Mouse (Mus musculus): ENCODE measurements around the gene Vps13d. TPM values are rescaled to one million over a fixed set of nuclear protein-coding genes. Genes with fewer than 3 reads are reported as not detected.

Gene Vps13d
- polyA plus RNA-seq, 1 experiment: 7.3 TPM

- Histone ChIP-seq H3K27me3 (ENCODE audit: control insufficient read depth, insufficient read depth, low read length) (no peaks in the 10 kb centered on the region), H3K27ac (ENCODE audit: control insufficient read depth, insufficient read depth, low read depth, low read length) (no peak overlapping the region), H3K4me3 (ENCODE audit: control insufficient read depth, low read depth, low read length) (no peak overlapping the region), H3K36me3 (ENCODE audit: control insufficient read depth, insufficient read depth, low read length) (peaks cover 2% of the 10 kb centered on the region), H3K4me1 (ENCODE audit: control insufficient read depth, insufficient read depth, low read length) (no peaks in the 10 kb centered on the region)
- TF ChIP-seq POLR2A (IDR thresholded peaks at IDR 0.05; ENCODE audit: control insufficient read depth, low read depth, low read length) (no peak), CTCF (IDR thresholded peaks at IDR 0.05; ENCODE audit: control insufficient read depth, insufficient read depth, insufficient replicate concordance, low read depth, low read length) (no peak)
Measured at GRCm38 (mm10) chr4:145129956-145130548, 64.8 kb downstream of the Vps13d start.

GRCm38 (mm10) chr4:145125463-145126220 lies 69.2 kb downstream of the Vps13d start:
- peaks cover 2% of the 10 kb centered on the region for H3K36me3 ChIP-seq (ENCODE audit: control insufficient read depth, insufficient read depth, low read length)
- no peak overlapping the region for H3K27ac ChIP-seq (ENCODE audit: control insufficient read depth, insufficient read depth, low read depth, low read length)
- no peaks in the 10 kb centered on the region for H3K4me1 ChIP-seq (ENCODE audit: control insufficient read depth, insufficient read depth, low read length)
- H3K4me3 ChIP-seq (ENCODE audit: control insufficient read depth, low read depth, low read length): no peak overlapping the region
- no peaks in the 10 kb centered on the region for H3K27me3 ChIP-seq (ENCODE audit: control insufficient read depth, insufficient read depth, low read length)
- no peak for TF ChIP-seq CTCF (IDR thresholded peaks at IDR 0.05; ENCODE audit: control insufficient read depth, insufficient read depth, insufficient replicate concordance, low read depth, low read length)
- no peak for TF ChIP-seq POLR2A (IDR thresholded peaks at IDR 0.05; ENCODE audit: control insufficient read depth, low read depth, low read length)

- Histone ChIP-seq H3K4me3 (ENCODE audit: control insufficient read depth, low read depth, low read length) (no peak overlapping the region), H3K27ac (ENCODE audit: control insufficient read depth, insufficient read depth, low read depth, low read length) (no peak overlapping the region), H3K4me1 (ENCODE audit: control insufficient read depth, insufficient read depth, low read length) (no peaks in the 10 kb centered on the region), H3K36me3 (ENCODE audit: control insufficient read depth, insufficient read depth, low read length) (peaks cover 2% of the 10 kb centered on the region), H3K27me3 (ENCODE audit: control insufficient read depth, insufficient read depth, low read length) (no peaks in the 10 kb centered on the region)
- TF ChIP-seq POLR2A (IDR thresholded peaks at IDR 0.05; ENCODE audit: control insufficient read depth, low read depth, low read length) (no peak), CTCF (IDR thresholded peaks at IDR 0.05; ENCODE audit: control insufficient read depth, insufficient read depth, insufficient replicate concordance, low read depth, low read length) (no peak)
Measured at GRCm38 (mm10) chr4:145124419-145124818, 70.4 kb downstream of the Vps13d start.

DNA sequence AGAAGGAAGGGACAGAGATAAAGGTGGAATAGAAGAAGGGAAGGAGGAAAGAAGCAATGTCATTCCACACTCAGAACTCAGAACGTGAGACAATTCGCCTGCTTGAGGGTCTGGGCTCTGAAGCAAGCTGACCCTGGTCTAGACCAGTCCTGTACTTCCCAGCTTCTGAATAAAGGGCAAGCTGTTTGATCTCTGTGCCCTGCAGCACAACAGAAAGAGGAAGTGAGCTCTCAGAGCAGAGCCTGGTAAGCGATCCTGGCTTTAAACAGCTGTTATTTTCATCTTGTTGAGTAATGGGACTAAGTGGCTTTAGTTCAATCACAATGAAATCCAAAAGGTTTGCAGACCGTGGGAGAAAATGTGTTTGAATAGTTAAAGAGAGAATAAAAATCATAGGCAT lies 83.2 kb downstream of the Vps13d start:
- Histone ChIP-seq H3K27me3 (ENCODE audit: control insufficient read depth, insufficient read depth, low read length) (no peaks in the 10 kb centered on the region), H3K4me1 (ENCODE audit: control insufficient read depth, insufficient read depth, low read length) (no peaks in the 10 kb centered on the region), H3K36me3 (ENCODE audit: control insufficient read depth, insufficient read depth, low read length) (no peaks in the 10 kb centered on the region; the same call in 1 of the 2 replicates), H3K27ac (ENCODE audit: control insufficient read depth, insufficient read depth, low read depth, low read length) (no peak overlapping the region), H3K4me3 (ENCODE audit: control insufficient read depth, low read depth, low read length) (no peak overlapping the region)
- TF ChIP-seq POLR2A (IDR thresholded peaks at IDR 0.05; ENCODE audit: control insufficient read depth, low read depth, low read length) (no peak), CTCF (IDR thresholded peaks at IDR 0.05; ENCODE audit: control insufficient read depth, insufficient read depth, insufficient replicate concordance, low read depth, low read length) (no peak)

GRCm38 (mm10) chr4:145110736-145111135 lies 84.1 kb downstream of the Vps13d start:
- TF ChIP-seq POLR2A (IDR thresholded peaks at IDR 0.05; ENCODE audit: control insufficient read depth, low read depth, low read length) (no peak), CTCF (IDR thresholded peaks at IDR 0.05; ENCODE audit: control insufficient read depth, insufficient read depth, insufficient replicate concordance, low read depth, low read length) (no peak)
- H3K27ac ChIP-seq (ENCODE audit: control insufficient read depth, insufficient read depth, low read depth, low read length): no peak overlapping the region
- H3K36me3 ChIP-seq (ENCODE audit: control insufficient read depth, insufficient read depth, low read length): no peaks in the 10 kb centered on the region; the same call in 1 of the 2 replicates
- no peaks in the 10 kb centered on the region for H3K27me3 ChIP-seq (ENCODE audit: control insufficient read depth, insufficient read depth, low read length)
- no peaks in the 10 kb centered on the region for H3K4me1 ChIP-seq (ENCODE audit: control insufficient read depth, insufficient read depth, low read length)
- H3K4me3 ChIP-seq (ENCODE audit: control insufficient read depth, low read depth, low read length): no peak overlapping the region

- Histone ChIP-seq H3K27me3 (ENCODE audit: control insufficient read depth, insufficient read depth, low read length) (no peaks in the 10 kb centered on the region), H3K4me1 (ENCODE audit: control insufficient read depth, insufficient read depth, low read length) (no peaks in the 10 kb centered on the region), H3K36me3 (ENCODE audit: control insufficient read depth, insufficient read depth, low read length) (no peaks in the 10 kb centered on the region; the same call in 1 of the 2 replicates), H3K4me3 (ENCODE audit: control insufficient read depth, low read depth, low read length) (no peak overlapping the region), H3K27ac (ENCODE audit: control insufficient read depth, insufficient read depth, low read depth, low read length) (no peak overlapping the region)
- TF ChIP-seq POLR2A (IDR thresholded peaks at IDR 0.05; ENCODE audit: control insufficient read depth, low read depth, low read length): no peak
Measured at GRCm38 (mm10) chr4:145106796-145107195, 88.0 kb downstream of the Vps13d start.

DNA sequence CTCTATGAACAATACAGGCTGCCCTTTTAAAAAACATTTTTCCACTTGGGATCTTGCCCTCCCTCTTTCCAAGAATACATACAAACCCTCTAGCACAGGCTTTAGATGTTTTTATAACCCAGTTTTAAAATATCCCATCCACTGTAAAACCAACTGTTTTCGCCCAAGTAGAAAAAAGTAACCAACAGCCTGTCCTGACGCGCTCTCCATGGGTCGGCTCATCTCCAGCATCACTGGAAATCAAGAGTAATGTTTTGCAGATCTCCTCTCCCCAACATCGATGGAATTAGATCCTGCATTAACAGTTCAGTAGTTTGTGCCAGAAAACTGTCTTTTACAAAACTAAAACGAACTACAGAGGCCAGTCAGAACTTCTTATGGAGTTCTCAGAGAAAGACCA lies 89.5 kb downstream of the Vps13d start:
- no peaks in the 10 kb centered on the region for H3K27me3 ChIP-seq (ENCODE audit: control insufficient read depth, insufficient read depth, low read length)
- H3K4me3 ChIP-seq (ENCODE audit: control insufficient read depth, low read depth, low read length): no peak overlapping the region
- TF ChIP-seq CTCF (IDR thresholded peaks at IDR 0.05; ENCODE audit: control insufficient read depth, insufficient read depth, insufficient replicate concordance, low read depth, low read length): no peak
- no peak for TF ChIP-seq POLR2A (IDR thresholded peaks at IDR 0.05; ENCODE audit: control insufficient read depth, low read depth, low read length)
- H3K27ac ChIP-seq (ENCODE audit: control insufficient read depth, insufficient read depth, low read depth, low read length): no peak overlapping the region
- H3K36me3 ChIP-seq (ENCODE audit: control insufficient read depth, insufficient read depth, low read length): no peaks in the 10 kb centered on the region
- peaks cover 2% of the 10 kb centered on the region; the same call in 1 of the 2 replicates for H3K4me1 ChIP-seq (ENCODE audit: control insufficient read depth, insufficient read depth, low read length)

All from testis, adult 2 months (tissue).